In genomic region chr11:111484981-111485380, GRCm38 (mm10) we compare ENCODE assay signal across 30 mouse cellular contexts.
"Had no signal": no experiment of that assay in that cellular context is flagged by ENCODE, and none has a peak within 500 bp of the region (broad histone marks: within the 10 kb centered on the region; RNA-seq: fewer than 3 reads in every experiment).

No protein-coding gene starts in this region.

- H3K27ac ChIP-seq: limb, embryonic 10.5 days; limb, embryonic 12.5 days; limb, embryonic 13.5 days; limb, embryonic 15.5 days; liver, embryonic 12.5 days; liver, embryonic 13.5 days; liver, embryonic 14.5 days; liver, embryonic 15.5 days; lung, embryonic 15.5 days; macrophage; midbrain, embryonic 10.5 days; midbrain, embryonic 12.5 days; midbrain, embryonic 13.5 days; midbrain, embryonic 15.5 days; neural tube, embryonic 12.5 days had no signal

- H3K4me3 ChIP-seq: limb, embryonic 10.5 days; limb, embryonic 12.5 days; limb, embryonic 13.5 days; limb, embryonic 15.5 days; liver, embryonic 12.5 days; liver, embryonic 13.5 days; liver, embryonic 15.5 days; lung, embryonic 15.5 days; megakaryocyte, embryonic 14.5 days; midbrain, embryonic 10.5 days; midbrain, embryonic 12.5 days; midbrain, embryonic 13.5 days; midbrain, embryonic 15.5 days; myocyte; neural tube, embryonic 12.5 days had no signal

- ATAC-seq: liver, embryonic 12.5 days; liver, postnatal 0 days; lung, postnatal 0 days; midbrain, embryonic 13.5 days; midbrain, embryonic 15.5 days; midbrain, embryonic 16.5 days had no signal

- H3K9ac ChIP-seq: limb, embryonic 12.5 days; limb, embryonic 13.5 days; limb, embryonic 15.5 days; liver, embryonic 12.5 days; liver, embryonic 13.5 days; liver, embryonic 14.5 days; liver, embryonic 15.5 days; liver, postnatal 0 days; lung, embryonic 14.5 days; lung, embryonic 15.5 days; midbrain, embryonic 12.5 days; midbrain, embryonic 13.5 days; midbrain, embryonic 15.5 days; neural tube, embryonic 12.5 days had no signal

- H3K36me3 ChIP-seq: limb, embryonic 10.5 days; limb, embryonic 12.5 days; limb, embryonic 13.5 days; limb, embryonic 15.5 days; liver, embryonic 12.5 days; liver, embryonic 13.5 days; liver, embryonic 15.5 days; lung, embryonic 15.5 days; midbrain, embryonic 10.5 days; midbrain, embryonic 12.5 days; midbrain, embryonic 13.5 days; midbrain, embryonic 15.5 days; neural tube, embryonic 12.5 days had no signal

- H3K27me3 ChIP-seq: limb, embryonic 12.5 days; limb, embryonic 13.5 days; limb, embryonic 15.5 days; liver, embryonic 12.5 days; liver, embryonic 13.5 days; liver, embryonic 15.5 days; lung, embryonic 15.5 days; megakaryocyte, embryonic 14.5 days; midbrain, embryonic 12.5 days; midbrain, embryonic 13.5 days; midbrain, embryonic 15.5 days; neural tube, embryonic 12.5 days had no signal

- H3K4me1 ChIP-seq: limb, embryonic 10.5 days; limb, embryonic 12.5 days; limb, embryonic 13.5 days; limb, embryonic 15.5 days; liver, embryonic 12.5 days; liver, embryonic 13.5 days; liver, embryonic 15.5 days; lung, embryonic 15.5 days; megakaryocyte, embryonic 14.5 days; midbrain, embryonic 10.5 days; midbrain, embryonic 12.5 days; midbrain, embryonic 13.5 days; midbrain, embryonic 15.5 days; neural tube, embryonic 12.5 days had no signal

- DNase-seq: left cerebral cortex, postnatal 4 days; liver; liver, embryonic 13.5 days; liver, postnatal 0 days; lung, adult 18-20 months; lung, adult 2 months; lung, embryonic 14.5 days; lung, postnatal 10 days; lung, postnatal 14 days; lung, postnatal 36 days; lung, postnatal 4 days; midbrain, embryonic 14.5 days had no signal

- H3K9me3 ChIP-seq: limb, embryonic 10.5 days; limb, embryonic 12.5 days; limb, embryonic 13.5 days; limb, embryonic 15.5 days; liver, embryonic 12.5 days; liver, embryonic 13.5 days; liver, embryonic 15.5 days; lung, embryonic 15.5 days; megakaryocyte, embryonic 14.5 days; midbrain, embryonic 10.5 days; midbrain, embryonic 12.5 days; midbrain, embryonic 13.5 days; midbrain, embryonic 15.5 days; neural tube, embryonic 12.5 days had no signal
